Mouse (Mus musculus) ES-E14 (cell line): Measurements from ENCODE around the gene Lrrc43. TPM values are rescaled to one million over a fixed set of nuclear protein-coding genes. Genes with fewer than 3 reads are reported as not detected.

Experiments used
- DNase-seq: peaks from one replicate; pipeline ENCODE4 v3.0.0-alpha.2; 2013; ENCODE audit warnings: low read depth, low spot score
- H3K27ac ChIP-seq: 2 replicates; pipeline ENCODE4 v1.5.1; 2012; ENCODE audit warnings: low read depth, mild to moderate bottlenecking, low read length, moderate library complexity, mixed read lengths; ENCODE audit not compliant: poor library complexity, insufficient read depth, severe bottlenecking
- H3K36me3 ChIP-seq: 2 replicates; pipeline ENCODE4 v1.6.1; 2012; ENCODE audit warnings: mild to moderate bottlenecking, low read length, moderate library complexity, mixed read lengths; ENCODE audit not compliant: control insufficient read depth, poor library complexity, insufficient read depth, severe bottlenecking
- H3K4me1 ChIP-seq, 2 experiments: fragments of 150-350 bp in 1 of 2; sonication (generic) in 1 of 2; 2 replicates each; pipeline ENCODE4 v1.6.1; 2012; ENCODE audit warnings: low read length in 2 of 2, mild to moderate bottlenecking in 1 of 2, mixed read lengths in 1 of 2; ENCODE audit not compliant: control insufficient read depth in 2 of 2, insufficient read depth in 2 of 2, poor library complexity in 1 of 2
- H3K4me3 ChIP-seq, 2 experiments: fragments of 150-350 bp in 1 of 2; sonication (generic) in 1 of 2; 2 replicates each; pipeline ENCODE4 v1.5.1; 2012; ENCODE audit warnings: low read length in 2 of 2, low read depth in 1 of 2, mild to moderate bottlenecking in 1 of 2, mixed read lengths in 1 of 2; ENCODE audit not compliant: insufficient read depth in 1 of 2, poor library complexity in 1 of 2, severe bottlenecking in 1 of 2
- H3K9ac ChIP-seq: 2 replicates; pipeline ENCODE4 v1.6.1; 2012; ENCODE audit warnings: low read depth, mild to moderate bottlenecking, low read length, mixed read lengths; ENCODE audit not compliant: poor library complexity, insufficient read depth, severe bottlenecking
- H3K9me3 ChIP-seq: fragments of 150-350 bp; sonication (generic); 2 replicates; pipeline ENCODE4 v1.6.1; 2012; ENCODE audit warnings: low read depth, mild to moderate bottlenecking, low read length; ENCODE audit not compliant: control insufficient read depth, insufficient read depth
- CHD2 ChIP-seq: IDR thresholded peaks from 2 replicates; pipeline ENCODE4 v1.6.1; 2014; ENCODE audit warnings: mild to moderate bottlenecking, low read depth, low read length, inconsistent platforms
- HCFC1 ChIP-seq: IDR thresholded peaks from 2 replicates; pipeline ENCODE4 v1.6.1; 2012; ENCODE audit warnings: low read length, inconsistent platforms, borderline replicate concordance; ENCODE audit not compliant: insufficient read depth
- MAFK ChIP-seq: IDR thresholded peaks from 2 replicates; pipeline ENCODE4 v1.6.1; 2014; ENCODE audit warnings: mild to moderate bottlenecking, low read depth, low read length, inconsistent platforms; ENCODE audit not compliant: insufficient read depth
- ZC3H11A ChIP-seq: IDR thresholded peaks from 2 replicates; pipeline ENCODE4 v1.6.1; 2012; ENCODE audit warnings: low read depth, mild to moderate bottlenecking, inconsistent platforms, low read length, borderline replicate concordance
- ZNF384 ChIP-seq: IDR thresholded peaks from 2 replicates; pipeline ENCODE4 v1.6.1; 2012; ENCODE audit warnings: low read depth, low read length, inconsistent platforms
- in situ Hi-C, 2 experiments: fragments of 600-800 bp; cut with MboI; formaldehyde crosslinking; loops; one replicate each; pipeline ENCODE4 v1.15.1; 2025; ENCODE audit warnings: low sequenced_read_pairs in 2 of 2, inconsistent platforms in 1 of 2; ENCODE audit not compliant: unreplicated experiment in 2 of 2
- total RNA-seq: library from RNA; depleted of rRNA; stranded (reverse); fragments of 300-350 nt; gene quantifications from 2 replicates; pipeline ENCODE4 v1.2.3, GENCODE M21; 2012; rRNA removed

Gene Lrrc43
- total RNA-seq, 1 experiment: not detected

GRCm38 (mm10) chr5:123528641-123529040 is 39.5 kb downstream of the Lrrc43 start:
- in situ Hi-C loops: loop anchor here in 1 of 2 experiments (5.0 kb wide), 1 partner anchor 39 kb away; no protein-coding TSS in a partner anchor
- no peak overlapping the region for H3K4me3 ChIP-seq
- TF ChIP-seq CHD2: no peak
- TF ChIP-seq MAFK: no peak
- TF ChIP-seq ZC3H11A: no peak
- TF ChIP-seq ZNF384: no peak
- no peak for TF ChIP-seq HCFC1

GRCm38 (mm10) chr5:123530056-123530455 is 41.0 kb downstream of the Lrrc43 start:
- no peak overlapping the region for H3K27ac ChIP-seq
- in situ Hi-C loops: no loop called here
- H3K36me3 ChIP-seq: peaks cover 25% of the 10 kb centered on the region
- no peak overlapping the region for H3K9ac ChIP-seq
- no peak for DNase-seq
- H3K4me1 ChIP-seq: no peaks in the 10 kb centered on the region
- H3K4me3 ChIP-seq: no peak overlapping the region
- TF ChIP-seq ZC3H11A (no peak), HCFC1 (no peak), CHD2 (no peak)
- H3K9me3 ChIP-seq: no peaks in the 10 kb centered on the region

More at GRCm38 (mm10) chr5:123528641-123529040, 39.5 kb downstream of the Lrrc43 start:
- Histone ChIP-seq H3K36me3 (peaks cover 23% of the 10 kb centered on the region), H3K9me3 (no peaks in the 10 kb centered on the region), H3K4me1 (peaks cover 0 to 2% of the 10 kb centered on the region in 2 experiments; a peak in 1 of 4 replicates), H3K9ac (no peak overlapping the region), H3K27ac (no peak overlapping the region)
- no peak for DNase-seq

- no peak overlapping the region for H3K27ac ChIP-seq
- no peaks in the 10 kb centered on the region for H3K9me3 ChIP-seq
- H3K4me3 ChIP-seq: no peak overlapping the region
- H3K36me3 ChIP-seq: peaks cover 28% of the 10 kb centered on the region
- H3K4me1 ChIP-seq: no peaks in the 10 kb centered on the region
- TF ChIP-seq ZC3H11A (no peak), ZNF384 (no peak), CHD2 (no peak), MAFK (no peak)
- DNase-seq: no peak
- no peak overlapping the region for H3K9ac ChIP-seq
- in situ Hi-C loops: no loop called here
Measured at GRCm38 (mm10) chr5:123533801-123534200, 44.7 kb downstream of the Lrrc43 start.

GRCm38 (mm10) chr5:123555693-123556092 is 66.6 kb downstream of the Lrrc43 start:
- in situ Hi-C loops: no loop called here
- DNase-seq: no peak
- Histone ChIP-seq H3K4me3 (no peak overlapping the region), H3K9ac (no peak overlapping the region), H3K4me1 (no peaks in the 10 kb centered on the region), H3K36me3 (peaks cover 12% of the 10 kb centered on the region), H3K27ac (no peak overlapping the region), H3K9me3 (no peaks in the 10 kb centered on the region)
- TF ChIP-seq CHD2 (no peak), ZNF384 (no peak), ZC3H11A (no peak), MAFK (no peak), HCFC1 (no peak)

- in situ Hi-C loops: no loop called here
- no peaks in the 10 kb centered on the region for H3K4me1 ChIP-seq
- TF ChIP-seq ZC3H11A (no peak), CHD2 (no peak), MAFK (no peak), ZNF384 (no peak), HCFC1 (no peak)
- no peak for DNase-seq
- H3K9me3 ChIP-seq: no peaks in the 10 kb centered on the region
- no peak overlapping the region for H3K27ac ChIP-seq
- H3K36me3 ChIP-seq: peaks cover 12% of the 10 kb centered on the region
- no peak overlapping the region for H3K9ac ChIP-seq
- no peak overlapping the region for H3K4me3 ChIP-seq
Measured at GRCm38 (mm10) chr5:123556451-123556850, 67.3 kb downstream of the Lrrc43 start.

Other genes starting within 250 kb of the Lrrc43 start
- 0.36 and 0.42 TPM in 2 replicates for gene Wdr66, start 237.2 kb upstream of the Lrrc43 start, total RNA-seq
- gene Bcl7a, start 145.5 kb upstream of the Lrrc43 start, total RNA-seq: 8.0 and 13.7 TPM in 2 replicates
- gene Mlxip, start 94.5 kb upstream of the Lrrc43 start, total RNA-seq: 8.0 and 8.2 TPM in 2 replicates
- not detected in 2 replicates for gene Il31, start 184 bp downstream of the Lrrc43 start, total RNA-seq
- 1.2 TPM in 2 replicates for gene B3gnt4, start 21.2 kb downstream of the Lrrc43 start, total RNA-seq
- gene Diablo, start 34.9 kb downstream of the Lrrc43 start, total RNA-seq: 54.1 and 57.9 TPM in 2 replicates
- gene Gm49027, start 36.2 kb downstream of the Lrrc43 start, total RNA-seq: 0.94 and 1.2 TPM in 2 replicates
- gene Vps33a, start 83.7 kb downstream of the Lrrc43 start, total RNA-seq: 23.0 and 24.3 TPM in 2 replicates
- gene Clip1, start 195.3 kb downstream of the Lrrc43 start, total RNA-seq: 10.3 and 11.8 TPM in 2 replicates
- 33.0 and 35.2 TPM in 2 replicates for gene Zcchc8, start 231.8 kb downstream of the Lrrc43 start, total RNA-seq